Mouse (Mus musculus): Measurements from ENCODE around the gene Cyp2d11. TPM values are rescaled to one million over a fixed set of nuclear protein-coding genes. Genes with fewer than 3 reads are reported as not detected.
A peak's percentile ranks its signal among the peaks of the same experiment; 100 is the strongest.

The Cyp2d11 gene
- polyA plus RNA-seq, 1 experiment = not detected

DNA sequence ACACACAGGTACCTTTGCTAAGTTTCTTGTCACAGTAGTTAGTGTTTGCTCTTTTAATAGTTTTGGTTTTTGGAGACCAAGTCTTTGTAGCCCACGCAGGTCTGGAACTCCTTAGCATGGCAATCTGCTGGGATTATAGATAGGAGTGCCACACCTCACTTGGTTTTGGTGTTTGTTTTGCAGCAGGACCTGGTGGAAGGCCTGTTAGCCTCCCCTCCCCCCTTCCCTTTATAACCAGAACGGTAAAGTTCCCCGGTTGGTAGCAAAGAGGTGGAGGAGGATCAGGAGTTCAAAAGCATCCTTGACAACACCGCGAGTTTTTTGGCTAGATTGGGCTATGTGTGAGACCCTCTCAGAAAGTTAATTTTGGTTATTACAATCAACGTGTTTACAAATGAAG lies 48.9 kb downstream of the Cyp2d11 start:
- TF ChIP-seq GATA1 (IDR thresholded peaks at IDR 0.05; ENCODE audit: low read length) = no peak

DNA sequence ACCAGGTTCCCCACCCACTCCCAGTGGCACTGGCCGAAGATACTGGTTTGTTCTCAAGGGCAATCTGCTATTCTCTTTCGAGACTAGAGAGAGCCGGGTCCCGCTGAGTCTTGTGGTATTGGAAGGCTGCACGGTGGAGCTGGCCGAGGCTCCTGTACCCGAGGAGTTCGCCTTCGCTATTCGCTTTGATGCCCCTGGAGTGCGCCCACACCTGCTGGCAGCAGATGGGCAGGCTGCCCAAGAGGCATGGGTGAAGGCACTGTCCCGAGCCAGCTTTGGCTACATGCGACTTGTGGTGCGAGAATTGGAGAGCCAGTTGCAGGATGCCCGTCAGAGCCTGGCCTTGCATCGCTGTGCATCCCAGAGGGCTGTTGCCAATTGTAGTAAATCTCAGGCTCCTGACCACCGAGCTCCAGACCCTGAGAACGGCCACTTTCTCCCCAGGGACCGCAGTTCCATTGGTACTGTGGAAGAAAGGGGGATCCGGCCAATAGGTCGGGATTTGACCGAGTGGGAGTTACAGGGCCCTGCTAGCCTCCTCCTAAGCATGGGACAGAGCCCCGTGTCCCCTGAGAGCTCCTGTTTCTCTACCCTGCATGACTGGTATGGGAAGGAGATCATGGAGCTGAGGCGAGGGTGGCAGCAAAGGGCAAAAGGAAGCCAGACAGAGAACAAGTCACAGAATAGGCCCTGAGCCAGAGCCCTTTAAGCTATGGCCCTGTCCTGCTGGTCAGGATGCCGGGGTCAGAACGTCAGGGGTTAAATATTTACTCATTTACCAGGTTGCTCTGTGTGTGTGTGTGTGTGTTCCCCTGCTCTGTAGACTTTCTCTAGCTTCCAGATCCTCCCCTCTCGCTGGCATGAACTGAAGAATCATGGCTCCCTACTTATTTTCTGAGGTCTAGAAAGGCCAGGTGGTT lies 50.2 kb downstream of the Cyp2d11 start:
- no peak for TF ChIP-seq GATA1 (IDR thresholded peaks at IDR 0.05; ENCODE audit: low read length)

DNA sequence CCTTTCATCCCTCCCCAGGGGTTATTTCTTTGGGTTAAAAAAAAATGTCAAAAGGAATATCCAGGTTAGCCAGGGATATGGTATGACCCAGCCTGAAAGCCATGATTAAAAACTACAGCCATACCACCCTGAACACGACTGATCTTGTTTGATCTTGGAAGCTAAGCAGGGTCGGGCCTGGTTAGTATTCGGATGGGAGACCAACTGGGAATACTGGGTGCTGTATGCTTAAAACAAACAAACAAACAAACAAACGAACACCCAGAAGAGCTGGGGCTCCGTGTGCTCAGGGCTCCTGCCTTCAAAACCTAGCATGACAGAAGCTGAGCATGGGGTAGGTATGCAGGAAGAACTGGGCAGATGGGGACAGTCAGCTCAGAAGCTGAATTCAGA lies 51.3 kb downstream of the Cyp2d11 start:
- TF ChIP-seq GATA1 (IDR thresholded peaks at IDR 0.05; ENCODE audit: low read length) = no peak

DNA sequence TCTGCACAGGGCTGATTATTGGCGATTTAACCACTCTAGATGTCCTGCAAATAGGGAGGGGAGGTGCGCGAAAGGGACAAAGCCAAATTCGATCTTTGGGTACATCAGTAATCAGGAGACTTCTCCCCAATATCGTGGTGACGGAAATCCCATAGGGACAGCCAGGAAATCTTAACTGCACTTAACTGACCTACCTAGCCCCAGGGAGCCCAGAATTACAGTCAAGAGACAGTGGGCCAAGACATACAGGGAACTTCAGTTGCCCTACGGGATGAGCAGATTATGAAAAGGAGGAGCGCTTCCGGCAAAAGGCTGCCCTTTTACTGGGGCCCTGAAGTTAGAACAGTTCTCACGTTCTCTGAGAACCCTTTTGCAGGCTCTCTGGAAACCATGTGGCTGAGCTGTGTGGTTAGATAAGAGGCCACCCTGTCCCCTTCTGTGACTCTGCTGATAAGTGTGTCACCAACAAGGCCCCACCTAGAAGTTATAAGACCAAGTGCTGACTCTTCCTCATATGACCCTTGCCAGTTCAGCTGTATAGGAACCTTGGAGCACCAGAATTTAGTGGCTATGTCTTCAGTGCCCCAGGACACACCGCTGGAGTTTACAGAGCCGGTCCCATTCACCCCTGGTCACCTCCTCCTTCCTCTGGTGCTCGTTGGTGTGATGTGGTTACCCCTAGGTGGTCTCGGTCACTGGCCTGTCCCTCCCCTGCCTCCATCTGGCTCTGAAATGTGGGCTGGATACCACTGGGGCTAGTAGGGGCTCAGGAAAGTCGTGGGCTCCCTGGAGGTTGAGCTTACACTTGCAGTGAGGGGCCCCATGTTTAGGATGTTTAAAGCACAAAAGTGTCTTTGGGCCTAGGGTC lies 51.9 kb downstream of the Cyp2d11 start:
- TF ChIP-seq GATA1 (IDR thresholded peaks at IDR 0.05; ENCODE audit: low read length) = peak; percentile 94

DNA sequence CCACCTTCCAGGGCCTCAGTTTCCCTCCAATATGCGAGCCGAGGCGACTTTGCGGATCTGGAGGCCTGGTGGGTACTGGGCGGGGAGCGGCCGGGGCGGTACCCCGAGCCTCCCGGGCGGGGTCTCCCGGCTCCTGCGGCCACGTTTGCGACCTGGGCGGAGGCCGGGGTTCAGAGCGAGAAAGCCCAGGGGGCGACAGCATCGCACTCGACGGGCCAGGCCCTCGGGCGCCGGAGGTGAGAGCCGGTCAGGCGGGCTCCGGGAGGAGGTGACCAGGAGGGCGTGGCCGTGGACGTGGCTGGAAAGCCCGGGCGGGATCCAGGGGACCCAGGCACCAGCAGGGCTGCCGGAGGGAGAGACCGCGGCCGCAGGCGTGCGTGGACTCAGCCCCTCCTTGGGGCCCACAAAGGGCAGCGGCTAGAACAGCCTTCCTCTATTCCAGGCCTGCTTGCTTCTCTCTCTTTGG lies 52.8 kb downstream of the Cyp2d11 start:
- TF ChIP-seq GATA1 (IDR thresholded peaks at IDR 0.05; ENCODE audit: low read length) = no peak

DNA sequence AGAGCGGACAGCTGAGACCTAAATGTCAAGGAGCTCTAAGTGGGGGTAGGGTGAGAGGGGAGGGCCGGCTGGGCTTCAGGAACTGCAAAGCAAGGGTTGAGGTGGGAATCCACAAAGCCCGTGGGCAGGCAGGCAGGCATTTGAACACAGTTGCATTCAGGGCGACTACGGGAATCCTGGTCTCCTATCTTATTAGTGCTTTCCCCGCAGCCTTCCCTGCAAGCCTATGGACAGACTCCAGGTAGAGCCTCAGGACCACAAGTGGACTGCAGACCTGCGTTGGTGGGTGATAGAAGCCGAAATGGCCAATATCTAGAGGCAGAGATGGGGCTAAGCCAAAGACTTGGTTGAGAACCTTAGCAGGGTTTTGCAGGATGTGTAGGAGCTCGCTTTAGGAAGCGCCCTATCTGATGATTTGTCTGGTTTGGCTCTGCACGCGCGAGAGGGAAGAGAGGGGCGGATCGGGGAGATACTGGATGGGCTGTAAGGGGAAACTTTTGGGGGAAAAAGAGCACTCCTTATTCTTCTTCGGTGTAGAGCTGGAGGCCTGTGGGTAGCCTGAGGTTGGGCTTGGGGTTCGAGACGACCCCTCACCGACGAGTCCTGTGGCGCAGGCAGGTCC lies 53.3 kb downstream of the Cyp2d11 start:
- no peak for TF ChIP-seq GATA1 (IDR thresholded peaks at IDR 0.05; ENCODE audit: low read length)

DNA sequence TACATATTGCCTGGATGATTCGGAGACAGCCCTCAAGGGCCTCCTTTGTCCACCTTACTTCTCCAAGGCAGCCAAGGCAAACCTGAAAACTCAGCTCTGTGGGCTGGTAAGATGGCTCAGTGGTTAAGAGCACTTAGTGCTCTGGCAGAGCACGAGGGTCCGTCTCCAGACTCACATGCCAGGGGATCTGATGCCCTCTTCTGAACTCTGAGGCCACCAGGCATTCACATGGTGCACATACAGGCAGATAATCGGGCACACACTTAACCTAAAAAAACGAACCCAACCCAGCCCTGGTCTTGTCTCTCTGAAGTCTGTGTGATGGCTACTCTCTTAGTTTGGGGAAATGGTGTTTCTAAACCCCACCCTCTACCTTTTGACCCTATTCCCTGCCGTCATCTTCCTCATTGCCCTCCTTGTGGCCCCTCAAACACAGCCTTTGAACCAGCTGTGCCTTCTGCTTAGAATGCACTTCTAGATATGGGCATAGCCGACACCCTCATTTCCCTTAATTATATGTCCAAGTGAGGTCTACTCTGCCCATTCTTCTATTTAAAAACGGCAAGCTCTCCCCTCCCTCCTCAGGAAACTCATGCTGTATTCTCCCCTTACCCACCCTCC lies 54.1 kb downstream of the Cyp2d11 start:
- TF ChIP-seq GATA1 (IDR thresholded peaks at IDR 0.05; ENCODE audit: low read length) = no peak

Other genes starting within 250 kb of the Cyp2d11 start
- gene Srebf2, start 246.8 kb downstream of the Cyp2d11 start, polyA plus RNA-seq (2012) = 533 and 536 TPM in 2 replicates
- gene Shisa8, start 181.2 kb downstream of the Cyp2d11 start, polyA plus RNA-seq (2012) = not detected in 2 replicates
- 0.81 and 1.5 TPM in 2 replicates for gene Tnfrsf13c, start 169.7 kb downstream of the Cyp2d11 start, polyA plus RNA-seq (2012)
- 177 and 187 TPM in 2 replicates for gene Cenpm, start 149.3 kb downstream of the Cyp2d11 start, polyA plus RNA-seq (2012)
- gene 1500009C09Rik, start 141.6 kb downstream of the Cyp2d11 start, polyA plus RNA-seq (2012) = not detected in 2 replicates
- gene Sept3, start 119.1 kb downstream of the Cyp2d11 start, polyA plus RNA-seq (2012) = not detected in 2 replicates
- gene Wbp2nl, start 95.1 kb downstream of the Cyp2d11 start, polyA plus RNA-seq (2012) = not detected in 2 replicates
- gene Naga, start 55.1 kb downstream of the Cyp2d11 start, polyA plus RNA-seq (2012) = 80.2 and 134 TPM in 2 replicates
- 14.1 and 19.9 TPM in 2 replicates for gene Pheta2, start 55.1 kb downstream of the Cyp2d11 start, polyA plus RNA-seq (2012)
- 111 and 132 TPM in 2 replicates for gene Smdt1, start 55.1 kb downstream of the Cyp2d11 start, polyA plus RNA-seq (2012)
- gene Ndufa6, start 39.7 kb downstream of the Cyp2d11 start, polyA plus RNA-seq (2012) = 293 and 322 TPM in 2 replicates
- 0.10 TPM in 1 of 2 replicates, not detected in the other for gene Cyp2d22, start 13.8 kb downstream of the Cyp2d11 start, polyA plus RNA-seq (2012)
- gene Cyp2d10, start 13.2 kb upstream of the Cyp2d11 start, polyA plus RNA-seq (2012) = not detected in 2 replicates
- not detected in 2 replicates for gene Cyp2d9, start 39.4 kb upstream of the Cyp2d11 start, polyA plus RNA-seq (2012)
- gene Cyp2d12, start 161.1 kb upstream of the Cyp2d11 start, polyA plus RNA-seq (2012) = not detected in 2 replicates
- gene Cyp2d34, start 226.9 kb upstream of the Cyp2d11 start, polyA plus RNA-seq (2012) = not detected in 2 replicates

Measured in G1E-ER4 (cell line).